Mouse (Mus musculus): Measurements from ENCODE around the gene Sim2.

The Sim2 gene

GRCm38 (mm10) chr16:94168655-94169545 lies 84.2 kb downstream of the Sim2 start:
- DNase-seq (ENCODE audit: low read depth), result peak; percentile 11

GRCm38 (mm10) chr16:94170218-94170617 lies 85.5 kb downstream of the Sim2 start:
- no peak for DNase-seq (ENCODE audit: low read depth)

- DNase-seq (ENCODE audit: low read depth), result no peak
Measured at GRCm38 (mm10) chr16:94173361-94173760, 88.6 kb downstream of the Sim2 start.

- DNase-seq (ENCODE audit: low read depth), result no peak
Measured at GRCm38 (mm10) chr16:94175366-94175986, 90.7 kb downstream of the Sim2 start.
